Mouse (Mus musculus): Measurements from ENCODE around the gene Ccdc14. TPM values are rescaled to one million over a fixed set of nuclear protein-coding genes. Genes with fewer than 3 reads are reported as not detected.

Ccdc14 gene
- total and polyA plus RNA-seq, 3 experiments: 1.3 to 2.8 (median 2.4) TPM

DNA sequence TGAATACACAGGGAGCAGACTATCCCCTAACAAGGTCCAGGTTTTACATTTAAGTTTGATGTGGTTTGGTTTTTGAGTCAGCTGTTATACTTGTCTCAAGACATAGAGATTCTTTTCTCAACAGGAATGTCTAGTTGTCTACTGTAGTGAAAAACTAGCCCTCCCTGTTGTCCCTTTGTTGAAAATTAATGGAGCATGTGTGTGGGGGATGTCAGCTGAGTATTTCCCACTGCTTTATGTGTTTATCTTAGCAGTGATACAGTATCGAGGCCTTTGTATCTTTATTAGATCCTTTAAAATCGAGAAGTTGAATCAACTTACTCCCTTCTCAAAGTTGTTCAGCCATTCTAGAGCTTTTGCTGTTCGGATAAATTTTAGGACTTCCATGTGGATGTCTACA is 61.6 kb downstream of the Ccdc14 start:
- no peaks in the 10 kb centered on the region for H3K36me3 ChIP-seq (ENCODE audit: control insufficient read depth, insufficient read depth, low read length)
- intact Hi-C loops (cut with DNase I): no loop called here

DNA sequence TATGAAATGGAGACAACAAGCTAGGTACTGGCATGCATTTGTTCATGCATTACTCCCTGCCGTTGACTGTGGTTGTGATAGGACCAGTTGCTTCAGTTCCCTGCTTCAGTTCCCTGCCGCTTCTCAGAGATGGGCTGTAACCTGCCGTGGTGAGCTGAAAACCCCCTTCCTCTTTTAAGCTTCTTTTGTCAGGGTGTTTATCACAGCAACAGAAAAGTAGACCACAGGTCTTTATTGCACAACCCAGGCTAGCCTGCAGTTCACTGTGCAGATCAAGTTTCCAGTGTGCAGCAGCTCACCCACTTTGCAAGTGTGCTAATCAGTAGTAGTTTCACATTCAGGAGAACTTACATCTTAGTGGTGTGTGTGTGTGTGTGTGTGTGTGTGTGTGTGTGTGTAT is 62.6 kb downstream of the Ccdc14 start:
- no peaks in the 10 kb centered on the region for H3K4me1 ChIP-seq (ENCODE audit: control insufficient read depth, insufficient read depth, low read length)
- H3K79me2 ChIP-seq (replicated peaks; ENCODE audit: control insufficient read depth, insufficient read depth, low read length): no peaks in the 10 kb centered on the region
- no peak for TF ChIP-seq POLR2A (IDR thresholded peaks at IDR 0.05; ENCODE audit: insufficient read depth, low read depth, low read length)
- no peak for TF ChIP-seq EP300 (IDR thresholded peaks at IDR 0.05; ENCODE audit: insufficient read depth, low read depth, low read length)
- TF ChIP-seq CTCF (IDR thresholded peaks at IDR 0.05): no peak
- peaks cover 2% of the 10 kb centered on the region; the same call in 1 of the 2 replicates for H3K27me3 ChIP-seq (ENCODE audit: control insufficient read depth, insufficient read depth, low read length)
- H3K36me3 ChIP-seq (ENCODE audit: control insufficient read depth, insufficient read depth, low read length): no peaks in the 10 kb centered on the region
- WGBS: 94% methylated on average over 3 of the region's 3 CpGs
- no peak for DNase-seq
- no peak overlapping the region for H3K27ac ChIP-seq
- intact Hi-C loops (cut with DNase I): no loop called here
- H3K9ac ChIP-seq (ENCODE audit: low read depth, low read length): no peak overlapping the region
- no peak overlapping the region for H3K4me3 ChIP-seq

More for the DNA sequence above, 61.6 kb downstream of the Ccdc14 start:
- Histone ChIP-seq H3K27me3 (ENCODE audit: control insufficient read depth, insufficient read depth, low read length) (peaks cover 2% of the 10 kb centered on the region; the same call in 1 of the 2 replicates), H3K4me1 (ENCODE audit: control insufficient read depth, insufficient read depth, low read length) (no peaks in the 10 kb centered on the region), H3K9ac (ENCODE audit: low read depth, low read length) (no peak overlapping the region), H3K79me2 (replicated peaks; ENCODE audit: control insufficient read depth, insufficient read depth, low read length) (no peaks in the 10 kb centered on the region), H3K4me3 (no peak overlapping the region), H3K27ac (no peak overlapping the region)
- WGBS: 67% methylated on average over 3 of the region's 3 CpGs
- TF ChIP-seq CTCF (IDR thresholded peaks at IDR 0.05) (no peak), EP300 (IDR thresholded peaks at IDR 0.05; ENCODE audit: insufficient read depth, low read depth, low read length) (no peak), POLR2A (IDR thresholded peaks at IDR 0.05; ENCODE audit: insufficient read depth, low read depth, low read length) (no peak)
- DNase-seq: no peak

GRCm38 (mm10) chr16:34756991-34757390 is 66.6 kb downstream of the Ccdc14 start:
- Histone ChIP-seq H3K36me3 (ENCODE audit: control insufficient read depth, insufficient read depth, low read length) (no peaks in the 10 kb centered on the region), H3K9ac (ENCODE audit: low read depth, low read length) (no peak overlapping the region), H3K27ac (no peak overlapping the region), H3K79me2 (replicated peaks; ENCODE audit: control insufficient read depth, insufficient read depth, low read length) (no peaks in the 10 kb centered on the region), H3K4me1 (ENCODE audit: control insufficient read depth, insufficient read depth, low read length) (no peaks in the 10 kb centered on the region), H3K4me3 (no peak overlapping the region), H3K27me3 (ENCODE audit: control insufficient read depth, insufficient read depth, low read length) (no peaks in the 10 kb centered on the region)
- intact Hi-C loops (cut with DNase I): no loop called here
- TF ChIP-seq CTCF (IDR thresholded peaks at IDR 0.05) (no peak), EP300 (IDR thresholded peaks at IDR 0.05; ENCODE audit: insufficient read depth, low read depth, low read length) (no peak), POLR2A (IDR thresholded peaks at IDR 0.05; ENCODE audit: insufficient read depth, low read depth, low read length) (no peak)
- DNase-seq: no peak
- WGBS: 82% methylated on average over 7 of the region's 7 CpGs

DNA sequence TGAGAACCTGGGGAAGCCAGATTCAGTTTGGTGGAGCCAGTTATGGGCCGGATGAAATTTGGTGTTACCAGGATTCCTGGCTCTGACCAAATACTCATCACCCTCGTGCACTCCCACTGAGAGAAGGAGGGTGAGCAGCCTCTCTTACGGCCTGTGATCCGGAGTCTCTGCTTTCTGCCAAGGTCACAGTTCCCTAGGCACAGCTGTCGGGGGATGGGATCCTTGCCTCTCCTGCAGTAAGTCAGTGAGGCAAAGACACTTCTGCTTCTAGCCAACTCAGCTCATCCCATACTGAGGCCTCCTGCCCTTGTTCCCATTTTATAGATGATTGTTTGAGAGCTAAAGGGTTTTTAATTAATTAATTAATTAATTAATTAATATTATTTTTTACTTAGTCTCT is 67.8 kb downstream of the Ccdc14 start:
- WGBS: 73% methylated on average over 5 of the region's 5 CpGs
- Histone ChIP-seq H3K9ac (ENCODE audit: low read depth, low read length) (no peak overlapping the region), H3K36me3 (ENCODE audit: control insufficient read depth, insufficient read depth, low read length) (no peaks in the 10 kb centered on the region), H3K27me3 (ENCODE audit: control insufficient read depth, insufficient read depth, low read length) (no peaks in the 10 kb centered on the region), H3K4me3 (no peak overlapping the region), H3K27ac (no peak overlapping the region), H3K4me1 (ENCODE audit: control insufficient read depth, insufficient read depth, low read length) (no peaks in the 10 kb centered on the region), H3K79me2 (replicated peaks; ENCODE audit: control insufficient read depth, insufficient read depth, low read length) (no peaks in the 10 kb centered on the region)
- intact Hi-C loops (cut with DNase I): no loop called here
- no peak for DNase-seq
- TF ChIP-seq EP300 (IDR thresholded peaks at IDR 0.05; ENCODE audit: insufficient read depth, low read depth, low read length) (no peak), CTCF (IDR thresholded peaks at IDR 0.05) (no peak), POLR2A (IDR thresholded peaks at IDR 0.05; ENCODE audit: insufficient read depth, low read depth, low read length) (no peak)

DNA sequence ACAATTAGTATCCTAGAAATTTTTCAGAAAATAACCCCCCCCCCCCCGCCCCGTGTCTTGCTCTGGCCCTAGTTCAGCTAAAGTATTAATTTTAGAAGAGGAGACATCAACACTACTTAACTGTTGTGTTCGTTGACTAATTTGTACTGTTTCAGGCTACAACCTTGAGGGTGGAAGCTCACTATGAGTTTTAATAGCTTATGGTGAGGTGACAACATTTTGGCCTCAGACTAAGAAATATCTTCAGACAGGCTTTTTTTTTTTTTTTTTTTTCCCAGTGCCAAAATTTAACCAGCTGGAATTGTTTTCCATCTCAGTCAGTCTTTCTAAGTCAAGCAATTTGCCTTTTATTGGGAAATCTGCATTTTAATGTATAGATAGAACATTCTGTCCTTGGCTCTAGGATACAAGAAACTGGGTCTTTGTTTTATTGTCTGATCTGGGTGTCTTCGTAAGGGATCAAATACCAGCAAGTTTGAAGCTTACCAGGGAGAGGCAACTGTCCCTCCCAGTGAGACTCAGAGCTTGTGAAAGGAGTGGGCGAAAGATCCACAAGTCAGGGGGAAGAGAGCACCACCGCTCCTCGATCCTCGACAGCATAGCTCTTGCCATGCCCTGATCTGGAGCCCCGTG is 73.7 kb downstream of the Ccdc14 start:
- Histone ChIP-seq H3K4me3 (no peak overlapping the region), H3K79me2 (replicated peaks; ENCODE audit: control insufficient read depth, insufficient read depth, low read length) (no peaks in the 10 kb centered on the region), H3K36me3 (ENCODE audit: control insufficient read depth, insufficient read depth, low read length) (no peaks in the 10 kb centered on the region), H3K27me3 (ENCODE audit: control insufficient read depth, insufficient read depth, low read length) (no peaks in the 10 kb centered on the region), H3K27ac (no peak overlapping the region), H3K4me1 (ENCODE audit: control insufficient read depth, insufficient read depth, low read length) (no peaks in the 10 kb centered on the region), H3K9ac (ENCODE audit: low read depth, low read length) (no peak overlapping the region)
- 76% methylated on average over 9 of the region's 9 CpGs for WGBS
- TF ChIP-seq EP300 (IDR thresholded peaks at IDR 0.05; ENCODE audit: insufficient read depth, low read depth, low read length) (no peak), CTCF (IDR thresholded peaks at IDR 0.05) (no peak), POLR2A (IDR thresholded peaks at IDR 0.05; ENCODE audit: insufficient read depth, low read depth, low read length) (no peak)
- DNase-seq: no peak
- intact Hi-C loops (cut with DNase I): no loop called here

DNA sequence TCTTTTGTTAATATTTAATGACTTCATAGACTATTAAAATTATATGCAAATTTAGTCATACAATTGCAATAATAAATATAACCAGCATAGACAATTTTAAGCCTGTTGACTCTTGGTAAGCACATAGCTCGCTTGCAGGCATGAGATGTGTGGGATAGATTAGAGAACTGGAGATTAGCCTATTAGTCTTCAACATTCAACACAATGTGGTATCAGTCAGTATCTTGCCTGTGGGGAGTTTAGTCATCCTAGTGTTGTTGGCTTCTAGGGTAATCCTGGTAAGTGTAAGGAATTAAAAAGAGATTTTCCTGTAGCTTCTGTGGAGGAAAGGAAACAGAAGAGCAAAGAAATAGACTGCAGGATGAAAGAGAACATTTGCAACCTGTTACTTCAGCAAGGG is 75.2 kb downstream of the Ccdc14 start:
- no peak overlapping the region for H3K4me3 ChIP-seq
- WGBS: 63% methylated on average over 1 of the region's 1 CpGs
- H3K4me1 ChIP-seq (ENCODE audit: control insufficient read depth, insufficient read depth, low read length): no peaks in the 10 kb centered on the region
- no peaks in the 10 kb centered on the region for H3K36me3 ChIP-seq (ENCODE audit: control insufficient read depth, insufficient read depth, low read length)
- no peak for DNase-seq
- intact Hi-C loops (cut with DNase I): no loop called here
- H3K9ac ChIP-seq (ENCODE audit: low read depth, low read length): no peak overlapping the region
- H3K79me2 ChIP-seq (replicated peaks; ENCODE audit: control insufficient read depth, insufficient read depth, low read length): no peaks in the 10 kb centered on the region
- H3K27ac ChIP-seq: no peak overlapping the region
- no peak for TF ChIP-seq CTCF (IDR thresholded peaks at IDR 0.05)
- no peak for TF ChIP-seq EP300 (IDR thresholded peaks at IDR 0.05; ENCODE audit: insufficient read depth, low read depth, low read length)
- no peak for TF ChIP-seq POLR2A (IDR thresholded peaks at IDR 0.05; ENCODE audit: insufficient read depth, low read depth, low read length)
- H3K27me3 ChIP-seq (ENCODE audit: control insufficient read depth, insufficient read depth, low read length): no peaks in the 10 kb centered on the region

Measured in heart, adult 2 months (tissue).